Mouse (Mus musculus) testis, adult 2 months (tissue): ENCODE results near the gene Taf15. TPM values are rescaled to one million over a fixed set of nuclear protein-coding genes. Genes with fewer than 3 reads are reported as not detected.

Experiments used
- H3K27ac ChIP-seq: fragments of 200-500 bp; 2 replicates; pipeline ENCODE4 v1.5.1; 2012; ENCODE audit warnings: low read depth, low read length; ENCODE audit not compliant: control insufficient read depth, insufficient read depth
- H3K27me3 ChIP-seq: fragments of 200-500 bp; 2 replicates; pipeline ENCODE4 v1.6.1; 2012; ENCODE audit warnings: mild to moderate bottlenecking, low read length, moderate library complexity; ENCODE audit not compliant: control insufficient read depth, insufficient read depth
- H3K36me3 ChIP-seq: fragments of 200-500 bp; 2 replicates; pipeline ENCODE4 v1.6.1; 2012; ENCODE audit warnings: mild to moderate bottlenecking, low read length; ENCODE audit not compliant: control insufficient read depth, insufficient read depth
- H3K4me1 ChIP-seq: fragments of 200-500 bp; 2 replicates; pipeline ENCODE4 v1.6.1; 2012; ENCODE audit warnings: low read length; ENCODE audit not compliant: control insufficient read depth, insufficient read depth
- H3K4me3 ChIP-seq: fragments of 200-500 bp; 2 replicates; pipeline ENCODE4 v1.5.1; 2012; ENCODE audit warnings: low read depth, mild to moderate bottlenecking, low read length, moderate library complexity, mixed read lengths; ENCODE audit not compliant: control insufficient read depth
- CTCF ChIP-seq: fragments of 200-500 bp; IDR thresholded peaks from 2 replicates; pipeline ENCODE4 v1.5.1; 2012; ENCODE audit warnings: low read depth, mild to moderate bottlenecking, inconsistent platforms, low read length, moderate library complexity; ENCODE audit not compliant: control insufficient read depth, insufficient read depth, insufficient replicate concordance
- POLR2A ChIP-seq: fragments of 200-500 bp; IDR thresholded peaks from 2 replicates; pipeline ENCODE4 v1.6.1; 2012; ENCODE audit warnings: low read depth, mild to moderate bottlenecking, inconsistent platforms, low read length, moderate library complexity; ENCODE audit not compliant: control insufficient read depth
- polyA plus RNA-seq: library from polyadenylated mRNA; depleted of rRNA; stranded (reverse); fragments of >200 nt; gene quantifications from 2 replicates; pipeline ENCODE4 v1.2.3, GENCODE M21; 2012

The Taf15 gene
- polyA plus RNA-seq, 1 experiment: 49.6 TPM

DNA sequence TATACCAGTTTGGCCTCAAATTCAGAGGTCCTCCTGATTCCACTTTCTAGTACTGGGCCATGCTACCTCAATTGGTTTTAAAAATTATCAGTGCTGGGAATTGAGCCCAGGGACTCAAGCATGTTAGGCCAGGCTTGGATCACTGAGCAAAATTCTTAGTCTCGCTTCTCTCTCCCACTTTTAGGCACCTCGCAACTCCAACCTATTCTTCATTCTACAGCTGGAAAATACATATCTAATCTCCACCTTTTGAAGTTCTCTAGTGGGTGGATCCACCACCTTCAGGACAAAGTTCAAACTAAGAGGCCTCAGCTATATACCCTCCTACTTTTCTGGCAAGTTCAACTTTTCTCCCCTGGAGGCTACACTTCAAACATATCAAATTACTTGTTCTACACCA is 1.1 kb upstream of the Taf15 start:
- Histone ChIP-seq H3K27ac (peak overlapping the region; percentile 96), H3K27me3 (no peaks in the 10 kb centered on the region), H3K36me3 (no peaks in the 10 kb centered on the region), H3K4me1 (peaks cover 2% of the 10 kb centered on the region; the same call in 1 of the 2 replicates), H3K4me3 (peak overlapping the region; percentile 99)
- no peak for TF ChIP-seq CTCF

DNA sequence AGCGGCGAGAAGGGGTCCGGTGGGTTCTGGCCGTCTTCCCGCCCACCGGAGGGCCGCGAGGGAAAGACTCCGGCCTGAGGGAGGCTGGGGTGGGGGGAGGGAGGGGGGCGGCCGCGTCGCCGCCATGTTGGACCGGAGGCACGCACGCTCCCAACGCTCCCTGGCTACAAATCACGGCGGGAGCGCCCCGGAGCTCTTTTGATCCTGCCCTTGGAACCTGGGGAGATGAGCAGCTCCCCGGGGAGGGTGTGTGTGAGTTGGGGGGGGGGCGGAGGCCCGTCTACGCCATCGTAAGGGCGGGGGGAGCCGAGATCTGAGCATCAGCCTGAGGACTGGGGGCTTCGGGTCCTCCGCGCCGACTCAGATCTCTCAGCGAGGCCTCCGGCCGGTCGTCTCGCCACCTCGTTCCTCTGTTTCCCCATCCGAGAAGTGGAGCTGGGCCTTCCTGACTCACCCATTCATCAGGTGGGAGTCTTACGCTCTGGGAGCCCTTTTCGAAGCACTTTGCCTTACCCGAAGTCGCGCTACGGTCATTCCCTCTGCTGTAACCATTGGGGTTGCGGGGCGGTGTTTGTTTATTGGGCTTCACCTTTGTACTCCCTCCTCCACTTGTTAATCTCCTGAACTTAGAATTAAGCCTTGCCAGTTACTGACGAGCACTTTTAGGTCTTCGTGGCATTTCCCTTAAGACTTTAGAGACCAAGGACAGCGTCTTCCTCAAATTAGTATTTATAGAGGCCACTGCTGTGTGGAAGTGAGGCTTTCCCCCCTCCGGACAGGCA is 540 bp downstream of the Taf15 start:
- Histone ChIP-seq H3K36me3 (no peaks in the 10 kb centered on the region), H3K4me1 (peaks cover 2% of the 10 kb centered on the region; the same call in 1 of the 2 replicates), H3K27me3 (no peaks in the 10 kb centered on the region), H3K4me3 (peak overlapping the region; percentile 99), H3K27ac (peak overlapping the region; percentile 95)
- TF ChIP-seq CTCF (no peak), POLR2A (no peak; the same call in 1 of the 2 replicates)

DNA sequence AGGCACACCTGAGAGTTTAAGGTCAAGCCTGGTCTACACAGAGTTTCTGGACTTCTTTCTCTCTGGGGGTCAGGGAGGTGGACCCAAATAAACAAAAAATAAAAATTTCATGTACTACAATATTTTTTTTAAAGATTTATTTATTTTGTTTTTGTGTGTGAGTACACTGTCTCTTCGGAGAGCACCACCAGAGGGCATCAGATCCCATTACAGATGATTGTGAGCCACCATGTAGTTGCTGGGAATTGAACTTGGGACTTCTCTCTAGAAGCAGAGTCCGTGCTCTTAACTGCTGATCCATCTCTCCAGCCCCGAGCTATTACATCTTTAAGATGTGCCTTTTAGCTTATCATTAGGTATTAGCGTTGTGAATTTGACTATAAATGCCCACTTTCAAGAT is 18.6 kb downstream of the Taf15 start:
- Histone ChIP-seq H3K27ac (no peak overlapping the region), H3K4me1 (no peaks in the 10 kb centered on the region), H3K36me3 (no peaks in the 10 kb centered on the region), H3K4me3 (no peak overlapping the region), H3K27me3 (no peaks in the 10 kb centered on the region)
- TF ChIP-seq CTCF: no peak
- no peak for TF ChIP-seq POLR2A

DNA sequence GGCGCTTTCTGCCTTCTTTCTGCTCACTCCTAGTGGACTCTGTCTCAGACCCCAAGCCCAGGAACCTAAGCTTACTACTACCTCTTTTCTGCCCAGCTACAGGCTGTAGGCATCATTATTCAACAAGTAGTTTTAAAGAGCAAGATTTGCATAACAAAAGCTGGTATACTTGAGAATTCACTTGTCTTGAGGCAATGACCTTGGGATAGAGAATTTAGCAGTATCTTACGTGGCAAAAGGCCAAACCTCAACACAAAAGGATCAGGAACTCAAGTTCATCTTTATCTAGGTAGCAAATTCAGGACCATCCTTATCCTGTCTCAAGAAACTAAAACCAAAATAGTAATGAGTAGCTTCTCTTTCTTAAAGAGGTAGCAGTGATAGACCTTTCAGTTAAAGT is 22.7 kb downstream of the Taf15 start:
- H3K27me3 ChIP-seq: no peaks in the 10 kb centered on the region
- H3K27ac ChIP-seq: no peak overlapping the region
- no peak overlapping the region for H3K4me3 ChIP-seq
- H3K4me1 ChIP-seq: no peaks in the 10 kb centered on the region
- no peaks in the 10 kb centered on the region for H3K36me3 ChIP-seq
- TF ChIP-seq POLR2A: no peak
- TF ChIP-seq CTCF: no peak

DNA sequence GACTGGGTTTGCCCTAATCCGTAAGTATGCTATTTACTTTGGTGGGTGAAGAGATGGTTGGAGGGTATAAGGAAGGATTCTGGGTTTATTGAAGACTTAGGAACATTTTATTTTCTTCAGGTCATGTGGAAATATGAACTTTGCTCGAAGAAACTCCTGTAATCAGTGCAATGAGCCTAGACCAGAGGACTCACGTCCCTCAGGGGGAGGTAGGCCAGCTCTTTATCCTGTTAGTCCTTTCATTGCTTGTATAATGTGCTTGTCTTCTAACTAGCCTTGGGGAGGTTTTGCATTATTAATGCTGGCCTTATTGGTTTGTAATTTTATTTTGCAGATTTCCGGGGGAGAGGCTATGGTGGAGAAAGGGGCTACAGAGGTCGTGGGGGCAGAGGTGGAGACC is 31.4 kb downstream of the Taf15 start:
- Histone ChIP-seq H3K27ac (no peak overlapping the region), H3K4me1 (no peaks in the 10 kb centered on the region), H3K27me3 (no peaks in the 10 kb centered on the region), H3K4me3 (no peak overlapping the region), H3K36me3 (no peaks in the 10 kb centered on the region)
- TF ChIP-seq POLR2A (no peak), CTCF (no peak)

DNA sequence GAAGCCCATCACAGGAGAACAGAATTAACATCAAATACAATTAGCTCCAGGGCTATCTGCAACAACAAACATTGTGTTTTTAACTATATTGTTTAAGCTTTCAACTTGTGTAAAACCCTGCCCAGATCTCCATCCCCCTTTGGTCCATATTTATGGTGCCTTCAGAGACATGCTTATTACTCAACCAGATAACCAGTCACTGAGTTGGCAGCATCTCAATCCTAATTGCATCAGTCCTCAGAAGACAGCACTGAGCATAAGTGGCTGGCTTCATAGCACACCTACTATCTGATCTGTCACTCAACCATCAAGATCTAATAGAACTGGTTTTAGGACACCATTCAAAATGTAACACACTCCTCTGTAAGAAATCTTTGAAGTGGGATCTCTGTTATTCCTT is 36.6 kb downstream of the Taf15 start:
- TF ChIP-seq CTCF (no peak), POLR2A (no peak)
- Histone ChIP-seq H3K4me3 (no peak overlapping the region), H3K27me3 (no peaks in the 10 kb centered on the region), H3K36me3 (no peaks in the 10 kb centered on the region), H3K27ac (no peak overlapping the region), H3K4me1 (no peaks in the 10 kb centered on the region)

DNA sequence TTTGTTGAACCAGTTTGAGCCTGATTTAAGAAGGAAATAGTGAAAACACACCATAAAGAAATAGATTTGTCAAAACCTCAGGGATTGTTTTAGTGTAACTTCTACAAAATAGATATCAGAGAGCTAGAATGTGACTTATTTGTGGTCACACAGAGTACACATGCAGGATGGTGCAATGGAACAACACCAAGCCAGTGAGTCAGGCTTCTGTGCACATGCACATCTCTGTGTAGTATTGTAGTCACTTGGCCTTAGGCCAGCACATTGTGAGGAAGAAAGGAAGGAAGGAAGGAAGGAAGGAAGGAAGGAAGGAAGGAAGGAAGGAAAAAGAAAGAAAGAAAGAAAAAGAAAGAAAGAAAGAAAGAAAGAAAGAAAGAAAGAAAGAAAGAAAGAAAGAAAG is 44.3 kb downstream of the Taf15 start:
- Histone ChIP-seq H3K36me3 (no peaks in the 10 kb centered on the region), H3K4me3 (no peak overlapping the region), H3K27me3 (no peaks in the 10 kb centered on the region), H3K27ac (no peak overlapping the region), H3K4me1 (no peaks in the 10 kb centered on the region)
- TF ChIP-seq POLR2A (no peak), CTCF (no peak)

DNA sequence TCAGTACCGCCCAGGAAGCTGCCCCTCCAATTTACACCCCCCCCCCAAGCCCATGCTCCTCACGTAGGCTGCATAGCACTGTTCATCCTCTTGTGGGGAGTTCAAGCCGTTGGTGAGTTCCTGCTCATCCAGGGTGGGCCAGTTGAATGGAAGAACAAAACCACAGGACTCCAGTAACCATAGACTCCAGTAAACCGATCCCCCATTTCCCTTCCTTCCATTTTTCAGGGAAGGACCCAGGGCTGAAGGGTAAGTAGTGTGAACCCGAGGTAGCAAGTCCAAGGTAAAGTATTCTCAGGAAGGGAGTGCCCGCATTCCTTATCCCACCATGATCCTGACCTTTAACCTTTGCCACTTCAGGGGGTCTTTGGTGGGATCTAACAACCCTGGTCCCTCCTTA is 45.5 kb downstream of the Taf15 start:
- Histone ChIP-seq H3K27ac (no peak overlapping the region), H3K4me3 (no peak overlapping the region), H3K4me1 (no peaks in the 10 kb centered on the region), H3K27me3 (no peaks in the 10 kb centered on the region), H3K36me3 (no peaks in the 10 kb centered on the region; the same call in 1 of the 2 replicates)
- TF ChIP-seq CTCF (no peak), POLR2A (no peak)
